Mouse (Mus musculus) cortical plate, adult 2 months (tissue): Measurements from ENCODE around the gene Ift43.

Source experiments
- CTCF ChIP-seq: fragments of 200-500 bp; IDR thresholded peaks from 2 replicates; pipeline ENCODE4 v1.5.1; 2011; ENCODE audit warnings: mild to moderate bottlenecking, control low read depth, low read length; ENCODE audit not compliant: insufficient read depth; ENCODE audit errors: extremely low read depth
- POLR2A ChIP-seq: fragments of 200-500 bp; IDR thresholded peaks from 2 replicates; pipeline ENCODE4 v1.6.1; 2011; ENCODE audit warnings: mild to moderate bottlenecking, low read length, control low read depth; ENCODE audit not compliant: insufficient read depth; ENCODE audit errors: extremely low read depth

DNA sequence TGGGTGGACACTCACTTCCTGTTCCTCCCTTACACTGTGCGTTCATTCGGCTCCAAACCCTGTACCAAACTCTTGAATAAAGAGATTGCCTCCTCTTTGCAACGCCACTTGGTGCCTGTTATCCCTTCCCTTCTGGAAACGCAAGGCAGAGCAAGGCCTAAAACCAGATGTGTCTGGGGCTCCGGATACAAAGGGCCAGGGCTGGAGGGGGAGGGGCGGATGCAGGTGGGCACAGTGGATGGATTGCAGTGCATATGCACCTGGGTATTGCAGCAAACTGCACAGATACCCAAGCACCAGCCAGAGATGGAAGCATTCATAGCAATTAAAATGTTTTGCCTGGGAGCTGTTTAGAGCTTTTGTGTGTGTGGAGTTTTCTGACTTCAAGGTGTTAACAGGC, 91.0 kb downstream of the Ift43 start:
- TF ChIP-seq CTCF: no peak
- no peak for TF ChIP-seq POLR2A
